Mouse (Mus musculus) midbrain, embryonic 16.5 days (tissue): Measurements from ENCODE around the gene Setd3. TPM values are rescaled to one million over a fixed set of nuclear protein-coding genes. Genes with fewer than 3 reads are reported as not detected.

ENCODE experiments used
- ATAC-seq: fragments of 200-750 bp; cut with Nextera tagmentation; 2 replicates; pipeline ENCODE4 v1.8.0; 2017; ENCODE audit warnings: moderate TSS enrichment
- H3K27ac ChIP-seq: fragments of 300-500 bp; sonication (generic); 2 replicates; pipeline ENCODE4 v1.5.1; 2014; ENCODE audit warnings: mild to moderate bottlenecking, low read length, mixed read lengths
- H3K27me3 ChIP-seq: fragments of 300-500 bp; sonication (generic); 2 replicates; pipeline ENCODE4 v1.6.1; 2014; ENCODE audit warnings: low read depth, low read length, mixed read lengths; ENCODE audit not compliant: control insufficient read depth, insufficient read depth
- H3K36me3 ChIP-seq: fragments of 300-500 bp; sonication (generic); 2 replicates; pipeline ENCODE4 v1.6.1; 2014; ENCODE audit warnings: mild to moderate bottlenecking, low read length, moderate library complexity, mixed read lengths; ENCODE audit not compliant: control insufficient read depth, insufficient read depth
- H3K4me1 ChIP-seq: fragments of 300-500 bp; sonication (generic); 2 replicates; pipeline ENCODE4 v1.6.1; 2014; ENCODE audit warnings: mild to moderate bottlenecking, low read length, mixed read lengths; ENCODE audit not compliant: control insufficient read depth, insufficient read depth
- H3K4me2 ChIP-seq: fragments of 300-500 bp; sonication (generic); 2 replicates; pipeline ENCODE4 v1.6.1; 2014; ENCODE audit warnings: mild to moderate bottlenecking, low read length, mixed read lengths
- H3K4me3 ChIP-seq: fragments of 300-500 bp; sonication (generic); 2 replicates; pipeline ENCODE4 v1.5.1; 2014; ENCODE audit warnings: low read depth, mild to moderate bottlenecking, low read length, moderate library complexity, mixed read lengths
- H3K9ac ChIP-seq: fragments of 300-500 bp; sonication (generic); 2 replicates; pipeline ENCODE4 v1.6.1; 2014; ENCODE audit warnings: low read depth, low read length, mixed read lengths
- H3K9me3 ChIP-seq: fragments of 300-500 bp; sonication (generic); replicated peaks from 2 replicates; pipeline ENCODE4 v1.6.1; 2014; ENCODE audit warnings: mild to moderate bottlenecking, low read length, mixed read lengths; ENCODE audit not compliant: control insufficient read depth, poor library complexity, severe bottlenecking
- WGBS: fragments of 180-500 bp; shearing (Covaris S2); extraction: QIAGEN DNeasy Blood & Tissue Kit; methylation state at CpG from one replicate; pipeline ENCODE4 v1.1.7; 2014; 5-methylcytosine and 5-hydroxymethylcytosine counted together
- polyA plus RNA-seq: library from polyadenylated mRNA; unstranded; fragments of >200 nt; fragmentation: Nextera tagmentation; extraction: Ambion mirVana; gene quantifications from 2 replicates; pipeline ENCODE4 v1.2.1, GENCODE M21; 2015

Gene Setd3
- polyA plus RNA-seq, 1 experiment from 2014 or later = 97.2 TPM

GRCm38 (mm10) chr12:108143624-108144498 lies 35.3 kb downstream of the Setd3 start:
- H3K9me3 ChIP-seq = no peaks in the 10 kb centered on the region
- H3K27ac ChIP-seq = no peak overlapping the region
- H3K4me2 ChIP-seq = no peak overlapping the region
- H3K27me3 ChIP-seq = no peaks in the 10 kb centered on the region
- ATAC-seq = no peak
- H3K36me3 ChIP-seq = peaks cover 2% of the 10 kb centered on the region; the same call in 1 of the 2 replicates
- no peaks in the 10 kb centered on the region for H3K4me1 ChIP-seq
- WGBS = 87% methylated on average over 5 of the region's 5 CpGs
- H3K9ac ChIP-seq = no peak overlapping the region
- no peak overlapping the region for H3K4me3 ChIP-seq

- no peak overlapping the region for H3K4me3 ChIP-seq
- ATAC-seq = no peak
- H3K27ac ChIP-seq = no peak overlapping the region
- no peak overlapping the region for H3K4me2 ChIP-seq
- no peaks in the 10 kb centered on the region for H3K4me1 ChIP-seq
- H3K36me3 ChIP-seq = peaks cover 3% of the 10 kb centered on the region
- no peaks in the 10 kb centered on the region for H3K27me3 ChIP-seq
- WGBS = 83% methylated on average over 6 of the region's 6 CpGs
- H3K9me3 ChIP-seq = no peaks in the 10 kb centered on the region
- no peak overlapping the region for H3K9ac ChIP-seq
These were observed 43.4 kb downstream of the Setd3 start for GRCm38 (mm10) chr12:108135610-108136208.

- WGBS = 74% methylated on average over 2 of the region's 2 CpGs
- no peak for ATAC-seq
- H3K9ac ChIP-seq = no peak overlapping the region
These were observed 45.9 kb downstream of the Setd3 start for GRCm38 (mm10) chr12:108133181-108133580.

GRCm38 (mm10) chr12:108132450-108133070 lies 46.6 kb downstream of the Setd3 start:
- no peak overlapping the region for H3K9ac ChIP-seq
- H3K27me3 ChIP-seq = no peaks in the 10 kb centered on the region
- no peaks in the 10 kb centered on the region for H3K4me1 ChIP-seq
- H3K4me3 ChIP-seq = no peak overlapping the region
- no peaks in the 10 kb centered on the region; the same call in 1 of the 2 replicates for H3K9me3 ChIP-seq
- H3K36me3 ChIP-seq = peaks cover 9% of the 10 kb centered on the region
- H3K27ac ChIP-seq = no peak overlapping the region
- 85% methylated on average over 8 of the region's 8 CpGs for WGBS
- no peak for ATAC-seq
- no peak overlapping the region for H3K4me2 ChIP-seq

More at GRCm38 (mm10) chr12:108133181-108133580, 45.9 kb downstream of the Setd3 start:
- Histone ChIP-seq H3K9me3 (no peaks in the 10 kb centered on the region; the same call in 1 of the 2 replicates), H3K27ac (no peak overlapping the region), H3K27me3 (no peaks in the 10 kb centered on the region), H3K4me3 (no peak overlapping the region), H3K4me1 (no peaks in the 10 kb centered on the region), H3K36me3 (peaks cover 8% of the 10 kb centered on the region), H3K4me2 (no peak overlapping the region)

GRCm38 (mm10) chr12:108121288-108121687 lies 57.8 kb downstream of the Setd3 start:
- WGBS = 3% methylated on average over 2 of the region's 2 CpGs
- H3K4me1 ChIP-seq = peaks cover 10% of the 10 kb centered on the region
- H3K27ac ChIP-seq = no peak overlapping the region
- H3K9ac ChIP-seq = no peak overlapping the region
- no peaks in the 10 kb centered on the region for H3K9me3 ChIP-seq
- no peak overlapping the region for H3K4me3 ChIP-seq
- no peak overlapping the region for H3K4me2 ChIP-seq
- ATAC-seq = peak; percentile 78; the same call in 1 of the 2 replicates
- 0 out of 2 replicates have a peak, but pooled peaks cover 2% of the 10 kb centered on the region for H3K36me3 ChIP-seq
- H3K27me3 ChIP-seq = no peaks in the 10 kb centered on the region

- WGBS = 88% methylated on average over 6 of the region's 6 CpGs
- no peak overlapping the region for H3K27ac ChIP-seq
These were observed 58.7 kb downstream of the Setd3 start for GRCm38 (mm10) chr12:108120434-108120833.

GRCm38 (mm10) chr12:108119930-108120329 lies 59.2 kb downstream of the Setd3 start:
- Histone ChIP-seq H3K9ac (no peak overlapping the region), H3K4me3 (no peak overlapping the region), H3K36me3 (0 out of 2 replicates have a peak, but pooled peaks cover 2% of the 10 kb centered on the region), H3K27ac (no peak overlapping the region), H3K27me3 (no peaks in the 10 kb centered on the region), H3K4me2 (no peak overlapping the region), H3K4me1 (peaks cover 10% of the 10 kb centered on the region), H3K9me3 (no peaks in the 10 kb centered on the region)
- ATAC-seq = no peak
- 70% methylated on average over 9 of the region's 9 CpGs for WGBS

More at GRCm38 (mm10) chr12:108120434-108120833, 58.7 kb downstream of the Setd3 start:
- Histone ChIP-seq H3K27me3 (no peaks in the 10 kb centered on the region), H3K9ac (no peak overlapping the region), H3K4me1 (peaks cover 10% of the 10 kb centered on the region), H3K9me3 (no peaks in the 10 kb centered on the region), H3K4me3 (no peak overlapping the region), H3K4me2 (no peak overlapping the region), H3K36me3 (0 out of 2 replicates have a peak, but pooled peaks cover 2% of the 10 kb centered on the region)
- no peak for ATAC-seq

- peak overlapping the region; percentile 44 for H3K4me2 ChIP-seq
- H3K4me3 ChIP-seq = no peak overlapping the region
- H3K27me3 ChIP-seq = no peaks in the 10 kb centered on the region
- peak; percentile 36; the same call in 1 of the 2 replicates for ATAC-seq
- 0 out of 2 replicates have a peak overlapping the region, but pooled peaks have one; percentile 19 for H3K27ac ChIP-seq
- H3K4me1 ChIP-seq = peaks cover 10% of the 10 kb centered on the region
- H3K9me3 ChIP-seq = no peaks in the 10 kb centered on the region
- no peak overlapping the region; the same call in 1 of the 2 replicates for H3K9ac ChIP-seq
- 33% methylated on average over 19 of the region's 19 CpGs for WGBS
- 0 out of 2 replicates have a peak, but pooled peaks cover 2% of the 10 kb centered on the region for H3K36me3 ChIP-seq
These were observed 60.1 kb downstream of the Setd3 start for GRCm38 (mm10) chr12:108118902-108119531.
